In genomic region chr14:20098061-20098460, GRCm38 (mm10) we compare ENCODE assay signal across 12 mouse cellular contexts. TPM values are rescaled to one million over a fixed set of nuclear protein-coding genes. Genes with fewer than 3 reads are reported as not detected.
A peak's percentile ranks its signal among the peaks of the same experiment; 100 is the strongest.
DNase-seq lines count a peak whose midpoint lies in the region; ATAC-seq lines count a peak whose summit lies in the region.
"Had no signal": no experiment of that assay in that cellular context is flagged by ENCODE, and none has a peak within 500 bp of the region (broad histone marks: within the 10 kb centered on the region; RNA-seq: fewer than 3 reads in every experiment).

No protein-coding gene starts in this region.

- H3K4me1 ChIP-seq in liver, embryonic 11.5 days (replicated peaks; ENCODE audit: control insufficient read depth, insufficient read depth, low read length) = no peaks in the 10 kb centered on the region
- no peaks in the 10 kb centered on the region for H3K4me1 ChIP-seq in midbrain, embryonic 11.5 days (ENCODE audit: control insufficient read depth, insufficient read depth, low read length)
- H3K4me1 ChIP-seq in hindbrain, embryonic 12.5 days = no peaks in the 10 kb centered on the region
- H3K4me1 ChIP-seq: embryonic facial prominence, embryonic 12.5 days had no signal

- no peak overlapping the region for H3K27ac ChIP-seq in liver, embryonic 11.5 days (ENCODE audit: low read depth, low read length)
- H3K27ac ChIP-seq in midbrain, embryonic 11.5 days (ENCODE audit: low read depth, low read length) = no peak overlapping the region
- H3K27ac ChIP-seq in hindbrain, embryonic 12.5 days = no peak overlapping the region
- H3K27ac ChIP-seq: embryonic facial prominence, embryonic 12.5 days; macrophage had no signal

- H3K9ac ChIP-seq in liver, embryonic 11.5 days (ENCODE audit: low read depth, low read length) = no peak overlapping the region
- H3K9ac ChIP-seq in midbrain, embryonic 11.5 days (ENCODE audit: low read length) = no peak overlapping the region
- H3K9ac ChIP-seq in hindbrain, embryonic 12.5 days = no peak overlapping the region
- H3K9ac ChIP-seq: embryonic facial prominence, embryonic 12.5 days; forebrain, postnatal 0 days had no signal

- H3K9me3 ChIP-seq in liver, embryonic 11.5 days (ENCODE audit: control insufficient read depth, low read length) = no peaks in the 10 kb centered on the region
- no peaks in the 10 kb centered on the region for H3K9me3 ChIP-seq in midbrain, embryonic 11.5 days (ENCODE audit: control insufficient read depth, low read length)
- no peaks in the 10 kb centered on the region for H3K9me3 ChIP-seq in hindbrain, embryonic 12.5 days (replicated peaks)
- H3K9me3 ChIP-seq: embryonic facial prominence, embryonic 12.5 days had no signal

- no peaks in the 10 kb centered on the region for H3K36me3 ChIP-seq in liver, embryonic 11.5 days (ENCODE audit: control insufficient read depth, insufficient read depth, low read length)
- no peaks in the 10 kb centered on the region for H3K36me3 ChIP-seq in midbrain, embryonic 11.5 days (ENCODE audit: control insufficient read depth, insufficient read depth, low read length)
- H3K36me3 ChIP-seq in hindbrain, embryonic 12.5 days = no peaks in the 10 kb centered on the region
- H3K36me3 ChIP-seq: embryonic facial prominence, embryonic 12.5 days had no signal

- H3K27me3 ChIP-seq in liver, embryonic 11.5 days (replicated peaks; ENCODE audit: control insufficient read depth, insufficient read depth, low read length) = no peaks in the 10 kb centered on the region
- no peaks in the 10 kb centered on the region for H3K27me3 ChIP-seq in midbrain, embryonic 11.5 days (ENCODE audit: control insufficient read depth, insufficient read depth, low read length)
- H3K27me3 ChIP-seq in hindbrain, embryonic 12.5 days = 0 out of 2 replicates have a peak, but pooled peaks cover 3% of the 10 kb centered on the region
- H3K27me3 ChIP-seq: embryonic facial prominence, embryonic 12.5 days had no signal

- 30% methylated on average over 5 of the region's 5 CpGs for WGBS in liver, embryonic 11.5 days
- 77% methylated on average over 5 of the region's 5 CpGs for WGBS in midbrain, embryonic 11.5 days
- whole genome bisulfite sequencing in hindbrain, embryonic 12.5 days = 73% methylated on average over 5 of the region's 5 CpGs

- peak; percentile 4 for DNase-seq in liver
- no peak for DNase-seq in liver, embryonic 11.5 days (ENCODE audit: low spot score)
- peak; percentile 33 for DNase-seq in kidney, adult 18-20 months
- peak; percentile 36 to 60 for DNase-seq in kidney, postnatal 4 days
- DNase-seq in midbrain, embryonic 11.5 days (ENCODE audit: low spot score, missing footprints) = no peak
- DNase-seq in yolk sac, embryonic 10.5 days (ENCODE audit: low spot score) = no peak
- DNase-seq: cerebellum, postnatal 10 days; forebrain, postnatal 0 days; right cerebral cortex, postnatal 4 days had no signal

- no peak for ATAC-seq in liver, embryonic 11.5 days (replicated peaks; ENCODE audit: low FRiP score)
- no peak for ATAC-seq in midbrain, embryonic 11.5 days (ENCODE audit: low FRiP score)
- ATAC-seq in hindbrain, embryonic 12.5 days (ENCODE audit: low FRiP score) = no peak
- ATAC-seq: forebrain, postnatal 0 days had no signal

- no peak overlapping the region for H3K4me2 ChIP-seq in liver, embryonic 11.5 days
- H3K4me2 ChIP-seq in midbrain, embryonic 11.5 days = no peak overlapping the region
- no peak overlapping the region for H3K4me2 ChIP-seq in hindbrain, embryonic 12.5 days (replicated peaks)
- H3K4me2 ChIP-seq: embryonic facial prominence, embryonic 12.5 days had no signal

- H3K4me3 ChIP-seq in liver, embryonic 11.5 days (ENCODE audit: low read depth, low read length) = no peak overlapping the region
- no peak overlapping the region for H3K4me3 ChIP-seq in midbrain, embryonic 11.5 days (ENCODE audit: low read depth, low read length)
- H3K4me3 ChIP-seq in hindbrain, embryonic 12.5 days = no peak overlapping the region
- H3K4me3 ChIP-seq: embryonic facial prominence, embryonic 12.5 days had no signal

RNA-seq across cellular contexts. Expression of gene Saysd1, which starts 40.3 kb away (rescaled TPM):
- 7.7 TPM in 2 replicates for polyA plus RNA-seq in liver, embryonic 11.5 days (2014; fragmentation: Nextera tagmentation; extraction: Ambion mirVana)
- polyA plus RNA-seq in midbrain, embryonic 11.5 days (2014; fragmentation: Nextera tagmentation; extraction: Ambion mirVana) = 11.3 and 12.6 TPM in 2 replicates
- 10.6 and 10.8 TPM in 2 replicates for polyA plus RNA-seq in hindbrain, embryonic 12.5 days (2016; fragmentation: Nextera tagmentation; extraction: Ambion mirVana)

Comparison
In these comparisons a context has a peak if more than half of its experiments do, and no peak if none do; other contexts are left out.
1. DNase-seq: peak in liver (single experiment), kidney, adult 18-20 months (single experiment) and kidney, postnatal 4 days (2 of 2); none in liver, embryonic 11.5 days (single experiment), midbrain, embryonic 11.5 days (single experiment) and yolk sac, embryonic 10.5 days (single experiment).